ENCODE assay signal across 8 mouse cellular contexts in the genomic region with DNA sequence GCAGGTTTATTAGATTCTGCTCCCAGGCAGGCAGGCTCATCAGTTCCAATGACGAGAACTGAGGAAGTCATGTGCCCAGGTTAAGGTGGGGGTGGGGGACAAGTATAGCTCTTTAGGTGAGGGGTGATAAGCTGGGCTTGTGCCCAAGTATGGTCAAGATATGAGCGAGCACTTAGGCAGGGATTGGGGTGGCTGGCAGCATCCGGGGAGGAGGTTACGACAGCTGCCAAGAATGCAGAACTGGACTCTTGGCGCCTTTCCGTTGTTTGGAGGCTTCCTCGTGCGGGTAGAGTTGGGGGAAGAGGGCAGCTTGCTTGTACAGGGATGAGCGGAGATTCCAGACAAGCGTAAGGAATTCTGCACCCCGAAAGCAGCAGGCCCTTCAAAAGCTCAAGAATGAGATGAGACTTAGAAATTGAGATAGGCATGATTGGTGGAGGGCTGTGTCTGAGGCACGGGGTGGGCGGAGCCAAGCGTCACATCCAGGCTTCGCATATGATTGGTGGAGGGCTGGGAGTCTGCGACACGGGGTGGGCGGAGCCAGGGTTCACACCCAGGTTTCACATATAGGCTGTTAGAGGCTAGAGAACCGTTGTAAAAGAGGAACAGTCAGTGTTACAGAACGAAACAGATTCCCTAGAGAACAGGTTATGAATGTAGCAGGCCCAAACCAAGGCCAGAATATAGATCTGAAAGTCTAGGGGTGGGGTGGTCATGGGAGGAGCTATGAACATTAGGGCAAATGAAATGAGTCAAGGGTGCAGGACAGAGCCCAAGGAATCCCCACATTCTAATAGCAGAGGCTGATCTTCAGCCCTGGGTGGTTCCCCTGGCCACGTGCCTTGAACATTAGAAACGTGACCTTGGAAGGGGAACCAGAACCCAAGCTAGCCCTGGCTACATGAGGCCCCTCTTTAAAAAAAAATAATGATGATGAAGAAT. TPM values are rescaled to one million over a fixed set of nuclear protein-coding genes. Genes with fewer than 3 reads are reported as not detected.
DNase-seq lines count a peak whose midpoint lies in the region; ATAC-seq lines count a peak whose summit lies in the region.

No protein-coding gene starts in this region.

- ATAC-seq in megakaryocyte, adult 5-6 weeks (ENCODE audit: poor library complexity, severe bottlenecking): peak; percentile 92

- DNase-seq in adrenal gland, adult (ENCODE audit: inconsistent age in 2 of 2, low spot score in 1 of 2): peak; percentile 74 to 83
- DNase-seq in embryo, embryonic 10 days (ENCODE audit: low spot score): peak; percentile 85
- DNase-seq in gastrocnemius, postnatal 14 days: peak; percentile 66
- peak; percentile 98 for DNase-seq in induced T-regulatory cell, adult 2 months (ENCODE audit: low read depth)
- peak; percentile 11 to 55 for DNase-seq in left cerebral cortex, adult 8-10 months (ENCODE audit: low spot score in 2 of 2)
- peak; percentile 20 to 52 for DNase-seq in right cerebral cortex, adult 2 months (ENCODE audit: low spot score in 2 of 2)
- DNase-seq in urinary bladder, postnatal 10 days (ENCODE audit: low spot score): peak; percentile 14

- intact Hi-C loops in gastrocnemius, postnatal 14 days (cut with DNase I; ENCODE audit: low total_unique reads): no loop called here

RNA-seq across cellular contexts. Expression of a gene that starts 53.7 kb away (rescaled TPM):
- 1 to 10 TPM; 3.7 to 4.6 TPM for total RNA-seq in gastrocnemius, postnatal 14 days (2021)
- 1 to 10 TPM; 2.9 to 4.3 (median 3.8) TPM for total RNA-seq in left cerebral cortex, adult 8-10 months (2022)
- 477 and 499 TPM in 2 replicates for total RNA-seq in megakaryocyte, adult 5-6 weeks (2015)
- total RNA-seq in megakaryocyte, adult 5-6 weeks (2017): 247 and 313 TPM in 2 replicates

Comparison
In these comparisons a context has a peak if more than half of its experiments do, and no peak if none do; other contexts are left out.
1. Peak in every context shown above with its lines: DNase-seq and ATAC-seq.
2. DNase-seq: peak in every context shown above with its lines; median percentile 98 in induced T-regulatory cell, adult 2 months; 85 in embryo, embryonic 10 days; 78 in adrenal gland, adult; 66 in gastrocnemius, postnatal 14 days; 36 in right cerebral cortex, adult 2 months; 33 in left cerebral cortex, adult 8-10 months; 14 in urinary bladder, postnatal 10 days.
3. RNA of a gene that starts 53.7 kb away (total RNA-seq): 247 to 499 TPM in megakaryocyte, adult 5-6 weeks; 3.7 to 4.6 TPM in gastrocnemius, postnatal 14 days and 2.9 to 4.3 TPM in left cerebral cortex, adult 8-10 months; every median in the first group is over 10 times any median in the second.